Mouse (Mus musculus) intestine, embryonic 14.5 days (tissue): ENCODE data around the gene Ap4m1. TPM values are rescaled to one million over a fixed set of nuclear protein-coding genes. Genes with fewer than 3 reads are reported as not detected.
A peak's percentile ranks its signal among the peaks of the same experiment; 100 is the strongest.

Source experiments
- microRNA counts: library from miRNA; unstranded; fragments of <30 nt; microRNA quantifications from one replicate; lab custom pipeline; 2016
- microRNA-seq: library from miRNA; unstranded; fragments of <30 nt; microRNA quantifications from one replicate; pipeline ENCODE4, GENCODE M21; 2016
- polyA plus RNA-seq: library from polyadenylated mRNA; unstranded; fragments of >200 nt; fragmentation: Nextera tagmentation; extraction: Ambion mirVana; gene quantifications from 2 replicates; pipeline ENCODE4 v1.2.1, GENCODE M21; 2014

Ap4m1 gene
- polyA plus RNA-seq, 1 experiment from 2014 or later = 19.1 TPM

MicroRNAs encoded within 50 kb of the gene (microRNA counts, 519-probe panel; counts per million panel counts)
- microRNA mmu-miR-106b (lab: Ali Mortazavi, UCI) = 4,918 counts per million, percentile 84 among the panel's probes with 10 or more counts
- microRNA mmu-miR-25 (lab: Ali Mortazavi, UCI) = 5,943 counts per million, percentile 95 among the panel's probes with 10 or more counts
- 4,720 counts per million, percentile 78 among the panel's probes with 10 or more counts for microRNA mmu-miR-93 (lab: Ali Mortazavi, UCI)

Small RNA genes lying within 50 kb of the gene (microRNA-seq; reads per million reads assigned to microRNA genes)
- gene Mir106b = 9,587 reads per million, percentile 95 among the genes with 10 or more reads in this experiment
- gene Mir25 = 1,272 reads per million, percentile 80 among the genes with 10 or more reads in this experiment
- gene Mir93 = 11,030 reads per million, percentile 95 among the genes with 10 or more reads in this experiment

Other genes starting within 250 kb of the Ap4m1 start
- gene Gjc3, start 208.9 kb upstream of the Ap4m1 start, polyA plus RNA-seq = 0.19 and 0.38 TPM in 2 replicates
- not detected in 2 replicates for gene Azgp1, start 190.5 kb upstream of the Ap4m1 start, polyA plus RNA-seq
- not detected in 2 replicates for gene Smok3a, start 150.7 kb upstream of the Ap4m1 start, polyA plus RNA-seq
- not detected in 2 replicates for gene Smok3b, start 150.6 kb upstream of the Ap4m1 start, polyA plus RNA-seq
- gene Smok3c, start 118.8 kb upstream of the Ap4m1 start, polyA plus RNA-seq = not detected in 2 replicates
- gene Zkscan1, start 86.9 kb upstream of the Ap4m1 start, polyA plus RNA-seq = 24.5 and 26.3 TPM in 2 replicates
- gene Zscan21, start 55.1 kb upstream of the Ap4m1 start, polyA plus RNA-seq = 53.6 and 66.2 TPM in 2 replicates
- 14.5 and 15.1 TPM in 2 replicates for gene Zfp113, start 16.3 kb upstream of the Ap4m1 start, polyA plus RNA-seq
- 250 and 257 TPM in 2 replicates for gene Cops6, start 10.9 kb upstream of the Ap4m1 start, polyA plus RNA-seq
- 182 and 207 TPM in 2 replicates for gene Mcm7, start 420 bp downstream of the Ap4m1 start, polyA plus RNA-seq
- 82.6 and 90.3 TPM in 2 replicates for gene Taf6, start 15.4 kb downstream of the Ap4m1 start, polyA plus RNA-seq
- 44.4 and 49.0 TPM in 2 replicates for gene Cnpy4, start 15.5 kb downstream of the Ap4m1 start, polyA plus RNA-seq
- gene Mblac1, start 22.3 kb downstream of the Ap4m1 start, polyA plus RNA-seq = 8.4 and 9.7 TPM in 2 replicates
- 0.04 TPM in 1 of 2 replicates, not detected in the other for gene Nxpe5, start 53.9 kb downstream of the Ap4m1 start, polyA plus RNA-seq
- gene Lamtor4, start 83.5 kb downstream of the Ap4m1 start, polyA plus RNA-seq = 68.5 and 71.4 TPM in 2 replicates
- 4.4 and 7.5 TPM in 2 replicates for gene BC037034, start 92.0 kb downstream of the Ap4m1 start, polyA plus RNA-seq
- 1.5 and 1.8 TPM in 2 replicates for gene Gal3st4, start 100.8 kb downstream of the Ap4m1 start, polyA plus RNA-seq
- 0.12 and 0.17 TPM in 2 replicates for gene Gm43720, start 108.0 kb downstream of the Ap4m1 start, polyA plus RNA-seq
- gene Gpc2, start 108.0 kb downstream of the Ap4m1 start, polyA plus RNA-seq = 3.4 and 4.9 TPM in 2 replicates
- 3.0 and 4.6 TPM in 2 replicates for gene Stag3, start 108.2 kb downstream of the Ap4m1 start, polyA plus RNA-seq
- 0.16 and 0.55 TPM in 2 replicates for gene Pvrig, start 170.0 kb downstream of the Ap4m1 start, polyA plus RNA-seq